Comparison of ENCODE assay signal across 33 mouse cellular contexts in genomic region chr4:42922461-42922860, GRCm38 (mm10). TPM values are rescaled to one million over a fixed set of nuclear protein-coding genes. Genes with fewer than 3 reads are reported as not detected.
DNase-seq lines count a peak whose midpoint lies in the region; ATAC-seq and TF ChIP-seq lines count a peak whose summit lies in the region.
"Had no signal": no experiment of that assay in that cellular context is flagged by ENCODE, and none has a peak within 500 bp of the region (broad histone marks: within the 10 kb centered on the region; RNA-seq: fewer than 3 reads in every experiment).

No protein-coding gene starts in this region.

- intact Hi-C loops in heart, adult 2 months (cut with DNase I), result no loop called here

- no peak for TF ChIP-seq POLR2A in heart, adult 2 months (IDR thresholded peaks at IDR 0.05; ENCODE audit: insufficient read depth, low read depth, low read length)

- no peak overlapping the region for H3K4me2 ChIP-seq in intestine, embryonic 14.5 days (ENCODE audit: low read length)
- H3K4me2 ChIP-seq in intestine, embryonic 16.5 days (ENCODE audit: low read depth, low read length), result no peak overlapping the region
- 0 out of 2 replicates have a peak overlapping the region, but pooled peaks have one; percentile 25 for H3K4me2 ChIP-seq in neural tube, embryonic 13.5 days
- peak overlapping the region; percentile 32 for H3K4me2 ChIP-seq in neural tube, embryonic 15.5 days
- H3K4me2 ChIP-seq: embryonic facial prominence, embryonic 13.5 days; forebrain, embryonic 15.5 days; heart, embryonic 12.5 days; liver, embryonic 12.5 days; neural tube, embryonic 12.5 days had no signal

- no peaks in the 10 kb centered on the region for H3K79me2 ChIP-seq in heart, adult 2 months (replicated peaks; ENCODE audit: control insufficient read depth, insufficient read depth, low read length)

- WGBS in heart, embryonic 10.5 days, result 84% methylated on average over 8 of the region's 8 CpGs
- WGBS in heart, adult 2 months, result 84% methylated on average over 8 of the region's 8 CpGs
- 72% methylated on average over 8 of the region's 8 CpGs for WGBS in intestine, embryonic 14.5 days
- WGBS in intestine, embryonic 16.5 days, result 76% methylated on average over 8 of the region's 8 CpGs
- 81% methylated on average over 8 of the region's 8 CpGs for WGBS in neural tube, embryonic 13.5 days
- 83% methylated on average over 8 of the region's 8 CpGs for whole genome bisulfite sequencing in neural tube, embryonic 15.5 days

- H3K4me1 ChIP-seq in heart, embryonic 10.5 days, result peaks cover 5% of the 10 kb centered on the region
- H3K4me1 ChIP-seq in heart, adult 2 months (ENCODE audit: control insufficient read depth, insufficient read depth, low read length), result no peaks in the 10 kb centered on the region
- H3K4me1 ChIP-seq in intestine, embryonic 14.5 days (replicated peaks; ENCODE audit: control insufficient read depth, insufficient read depth, low read length), result peaks cover 2% of the 10 kb centered on the region; the same call in 1 of the 2 replicates
- no peaks in the 10 kb centered on the region for H3K4me1 ChIP-seq in intestine, embryonic 16.5 days (ENCODE audit: control insufficient read depth, insufficient read depth, low read length)
- peaks cover 27% of the 10 kb centered on the region for H3K4me1 ChIP-seq in neural tube, embryonic 13.5 days (replicated peaks)
- peaks cover 38% of the 10 kb centered on the region for H3K4me1 ChIP-seq in neural tube, embryonic 15.5 days
- H3K4me1 ChIP-seq: forebrain, embryonic 15.5 days had no signal

- H3K9me3 ChIP-seq in heart, embryonic 10.5 days, result no peaks in the 10 kb centered on the region
- H3K9me3 ChIP-seq in intestine, embryonic 14.5 days (ENCODE audit: control insufficient read depth, low read length), result no peaks in the 10 kb centered on the region
- H3K9me3 ChIP-seq in intestine, embryonic 16.5 days (ENCODE audit: control insufficient read depth, low read length), result no peaks in the 10 kb centered on the region
- no peaks in the 10 kb centered on the region for H3K9me3 ChIP-seq in neural tube, embryonic 13.5 days
- H3K9me3 ChIP-seq in neural tube, embryonic 15.5 days (replicated peaks), result no peaks in the 10 kb centered on the region
- H3K9me3 ChIP-seq: embryonic facial prominence, embryonic 13.5 days; forebrain, embryonic 10.5 days; forebrain, embryonic 15.5 days; heart, embryonic 12.5 days; liver, embryonic 12.5 days; megakaryocyte, embryonic 14.5 days; neural tube, embryonic 12.5 days had no signal

- H3K27ac ChIP-seq in heart, embryonic 10.5 days, result no peak overlapping the region
- no peak overlapping the region for H3K27ac ChIP-seq in heart, adult 2 months
- H3K27ac ChIP-seq in intestine, embryonic 14.5 days (ENCODE audit: low read depth), result no peak overlapping the region
- no peak overlapping the region for H3K27ac ChIP-seq in intestine, embryonic 16.5 days (ENCODE audit: low read length)
- H3K27ac ChIP-seq in neural tube, embryonic 13.5 days (replicated peaks), result no peak overlapping the region; the same call in 1 of the 2 replicates
- peak overlapping the region; percentile 64 for H3K27ac ChIP-seq in neural tube, embryonic 15.5 days (replicated peaks)
- H3K27ac ChIP-seq: embryonic facial prominence, embryonic 13.5 days; forebrain, embryonic 10.5 days; forebrain, embryonic 15.5 days; hindbrain, postnatal 0 days; liver, embryonic 12.5 days; neural tube, embryonic 12.5 days had no signal

- H3K9ac ChIP-seq in heart, adult 2 months (ENCODE audit: low read depth, low read length), result no peak overlapping the region
- H3K9ac ChIP-seq in intestine, embryonic 14.5 days (ENCODE audit: low read length), result no peak overlapping the region
- H3K9ac ChIP-seq in intestine, embryonic 16.5 days (ENCODE audit: low read depth, low read length), result no peak overlapping the region
- no peak overlapping the region for H3K9ac ChIP-seq in neural tube, embryonic 13.5 days
- no peak overlapping the region for H3K9ac ChIP-seq in neural tube, embryonic 15.5 days (replicated peaks)
- H3K9ac ChIP-seq: embryonic facial prominence, embryonic 13.5 days; forebrain, embryonic 15.5 days; heart, embryonic 12.5 days; liver, embryonic 12.5 days; liver, postnatal 0 days; neural tube, embryonic 12.5 days had no signal

- H3K36me3 ChIP-seq in heart, embryonic 10.5 days, result no peaks in the 10 kb centered on the region
- no peaks in the 10 kb centered on the region for H3K36me3 ChIP-seq in heart, adult 2 months (ENCODE audit: control insufficient read depth, insufficient read depth, low read length)
- no peaks in the 10 kb centered on the region for H3K36me3 ChIP-seq in intestine, embryonic 14.5 days (ENCODE audit: control insufficient read depth, insufficient read depth, low read length)
- no peaks in the 10 kb centered on the region for H3K36me3 ChIP-seq in intestine, embryonic 16.5 days (ENCODE audit: control insufficient read depth, insufficient read depth, low read length)
- no peaks in the 10 kb centered on the region for H3K36me3 ChIP-seq in neural tube, embryonic 13.5 days
- H3K36me3 ChIP-seq in neural tube, embryonic 15.5 days, result no peaks in the 10 kb centered on the region
- H3K36me3 ChIP-seq: embryonic facial prominence, embryonic 13.5 days; forebrain, embryonic 10.5 days; forebrain, embryonic 15.5 days; heart, embryonic 12.5 days; liver, embryonic 12.5 days; neural tube, embryonic 12.5 days had no signal

- TF ChIP-seq CTCF in heart, adult 2 months (IDR thresholded peaks at IDR 0.05), result no peak

- TF ChIP-seq EP300 in heart, adult 2 months (IDR thresholded peaks at IDR 0.05; ENCODE audit: insufficient read depth, low read depth, low read length), result no peak

- DNase-seq in heart, embryonic 10.5 days (ENCODE audit: low spot score), result peak; percentile 69
- no peak for DNase-seq in heart, adult 2 months
- peak; percentile 27 for DNase-seq in intestine, embryonic 14.5 days (ENCODE audit: low spot score)
- no peak for DNase-seq in neural tube, embryonic 10.5 days (ENCODE audit: extremely low spot score, low spot score)
- DNase-seq in spleen, adult 12 weeks (ENCODE audit: low spot score), result no peak
- DNase-seq: adrenal gland, postnatal 25 days; cerebellum, adult 11-12 months; cerebellum, adult 9-11 months; gastrocnemius, postnatal 14 days; kidney, adult 9 months; kidney, postnatal 10 days; left cerebral cortex, postnatal 4 days; liver, postnatal 0 days; lung, postnatal 4 days had no signal

- no peak for ATAC-seq in intestine, embryonic 14.5 days (replicated peaks; ENCODE audit: low FRiP score, low TSS enrichment, low read depth)
- no peak for ATAC-seq in intestine, embryonic 16.5 days
- ATAC-seq in neural tube, embryonic 13.5 days (ENCODE audit: low read depth), result no peak
- ATAC-seq in neural tube, embryonic 15.5 days (ENCODE audit: low FRiP score), result no peak; the same call in 1 of the 2 replicates
- ATAC-seq: CD4-positive, CD25-positive, alpha-beta regulatory T cell, adult 4 months; forebrain, embryonic 15.5 days; intestine, postnatal 0 days; liver, embryonic 12.5 days; liver, postnatal 0 days had no signal

- H3K27me3 ChIP-seq in heart, embryonic 10.5 days (ENCODE audit: insufficient read depth, poor library complexity, severe bottlenecking), result peaks cover 70% of the 10 kb centered on the region
- no peaks in the 10 kb centered on the region; the same call in 1 of the 2 replicates for H3K27me3 ChIP-seq in heart, adult 2 months (ENCODE audit: control insufficient read depth, insufficient read depth, low read length)
- peaks cover 17% of the 10 kb centered on the region for H3K27me3 ChIP-seq in intestine, embryonic 14.5 days (replicated peaks; ENCODE audit: control insufficient read depth, insufficient read depth, low read length)
- H3K27me3 ChIP-seq in intestine, embryonic 16.5 days (replicated peaks; ENCODE audit: control insufficient read depth, insufficient read depth, low read length), result peaks cover 15% of the 10 kb centered on the region
- H3K27me3 ChIP-seq in neural tube, embryonic 13.5 days, result peaks cover 19% of the 10 kb centered on the region
- no peaks in the 10 kb centered on the region for H3K27me3 ChIP-seq in neural tube, embryonic 15.5 days (replicated peaks)
- H3K27me3 ChIP-seq: forebrain, embryonic 15.5 days had no signal

- H3K4me3 ChIP-seq in heart, embryonic 10.5 days, result no peak overlapping the region
- no peak overlapping the region for H3K4me3 ChIP-seq in heart, adult 2 months
- no peak overlapping the region for H3K4me3 ChIP-seq in intestine, embryonic 14.5 days (ENCODE audit: low read depth, low read length)
- H3K4me3 ChIP-seq in intestine, embryonic 16.5 days (ENCODE audit: low read length), result no peak overlapping the region
- no peak overlapping the region for H3K4me3 ChIP-seq in neural tube, embryonic 13.5 days
- H3K4me3 ChIP-seq in neural tube, embryonic 15.5 days (replicated peaks), result peak overlapping the region; percentile 10; the same call in 1 of the 2 replicates
- H3K4me3 ChIP-seq: embryonic facial prominence, embryonic 13.5 days; forebrain, embryonic 10.5 days; forebrain, embryonic 15.5 days; heart, embryonic 12.5 days; liver, embryonic 12.5 days; megakaryocyte, embryonic 14.5 days; neural tube, embryonic 12.5 days had no signal

RNA-seq across cellular contexts. Expression of gene Phf24, which starts 6.0 kb away (rescaled TPM):
- 1.5 and 2.8 TPM in 2 replicates for polyA plus RNA-seq in heart, embryonic 10.5 days (2016; fragmentation: Nextera tagmentation; extraction: Ambion mirVana)
- total RNA-seq in heart, adult 2 months (2021), result 1 to 10 TPM; 5.0 to 5.8 TPM
- polyA plus RNA-seq in heart, adult 2 months (2012; rRNA removed), result 4.8 and 7.8 TPM in 2 replicates
- polyA plus RNA-seq in intestine, embryonic 14.5 days (2014; fragmentation: Nextera tagmentation; extraction: Ambion mirVana), result 1.6 and 1.9 TPM in 2 replicates
- polyA plus RNA-seq in intestine, embryonic 16.5 days (2015; fragmentation: Nextera tagmentation; extraction: Ambion mirVana), result 0.73 and 0.83 TPM in 2 replicates
- 20.1 and 27.6 TPM in 2 replicates for polyA plus RNA-seq in neural tube, embryonic 13.5 days (2015; fragmentation: Nextera tagmentation; extraction: Ambion mirVana)
- polyA plus RNA-seq in neural tube, embryonic 15.5 days (2015; fragmentation: Nextera tagmentation; extraction: Ambion mirVana), result 40.2 and 46.1 TPM in 2 replicates

RNA-seq across cellular contexts. Expression of gene Dnajb5, which starts 27.2 kb away (rescaled TPM):
- polyA plus RNA-seq in heart, embryonic 10.5 days (2016; fragmentation: Nextera tagmentation; extraction: Ambion mirVana), result 11.4 and 12.3 TPM in 2 replicates
- total RNA-seq in heart, adult 2 months (2021), result 100 to 1,000 TPM in 1 of 2 experiments, 10 to 100 TPM in 1; 88.5 to 103 TPM
- polyA plus RNA-seq in heart, adult 2 months (2012; rRNA removed), result 45.6 and 51.1 TPM in 2 replicates
- polyA plus RNA-seq in intestine, embryonic 14.5 days (2014; fragmentation: Nextera tagmentation; extraction: Ambion mirVana), result 7.3 and 7.4 TPM in 2 replicates
- polyA plus RNA-seq in intestine, embryonic 16.5 days (2015; fragmentation: Nextera tagmentation; extraction: Ambion mirVana), result 7.2 and 8.4 TPM in 2 replicates
- polyA plus RNA-seq in neural tube, embryonic 13.5 days (2015; fragmentation: Nextera tagmentation; extraction: Ambion mirVana), result 50.1 and 50.5 TPM in 2 replicates
- polyA plus RNA-seq in neural tube, embryonic 15.5 days (2015; fragmentation: Nextera tagmentation; extraction: Ambion mirVana), result 44.3 and 48.7 TPM in 2 replicates

RNA-seq across cellular contexts. Expression of gene 1700022I11Rik, which starts 46.9 kb away (rescaled TPM):
- polyA plus RNA-seq in heart, embryonic 10.5 days (2016; fragmentation: Nextera tagmentation; extraction: Ambion mirVana), result 0.25 and 0.70 TPM in 2 replicates
- total RNA-seq in heart, adult 2 months (2021), result not detected
- polyA plus RNA-seq in heart, adult 2 months (2012; rRNA removed), result not detected in 2 replicates
- polyA plus RNA-seq in intestine, embryonic 14.5 days (2014; fragmentation: Nextera tagmentation; extraction: Ambion mirVana), result 0.44 and 0.97 TPM in 2 replicates
- polyA plus RNA-seq in intestine, embryonic 16.5 days (2015; fragmentation: Nextera tagmentation; extraction: Ambion mirVana), result 0.22 TPM in 1 of 2 replicates, not detected in the other
- 0.57 and 1.3 TPM in 2 replicates for polyA plus RNA-seq in neural tube, embryonic 13.5 days (2015; fragmentation: Nextera tagmentation; extraction: Ambion mirVana)
- 0.31 and 0.50 TPM in 2 replicates for polyA plus RNA-seq in neural tube, embryonic 15.5 days (2015; fragmentation: Nextera tagmentation; extraction: Ambion mirVana)
- total RNA-seq: adrenal gland, postnatal 25 days; gastrocnemius, postnatal 14 days; hindbrain, postnatal 0 days; layer of hippocampus, postnatal 14 days; left cerebral cortex, adult 8-10 months; left cerebral cortex, postnatal 4 days had no signal
- polyA plus RNA-seq: liver, postnatal 0 days; spleen, adult 2 months had no signal

RNA-seq across cellular contexts. Expression of gene Fam205c, which starts 48.4 kb away (rescaled TPM):
- polyA plus RNA-seq in heart, embryonic 10.5 days (2016; fragmentation: Nextera tagmentation; extraction: Ambion mirVana), result 0.16 and 0.24 TPM in 2 replicates
- 1 to 10 TPM; 8.3 to 9.8 TPM for total RNA-seq in heart, adult 2 months (2021)
- polyA plus RNA-seq in heart, adult 2 months (2012; rRNA removed), result 0.14 and 0.20 TPM in 2 replicates
- polyA plus RNA-seq in intestine, embryonic 14.5 days (2014; fragmentation: Nextera tagmentation; extraction: Ambion mirVana), result 0.43 and 0.81 TPM in 2 replicates
- 0.18 and 0.37 TPM in 2 replicates for polyA plus RNA-seq in intestine, embryonic 16.5 days (2015; fragmentation: Nextera tagmentation; extraction: Ambion mirVana)
- polyA plus RNA-seq in neural tube, embryonic 13.5 days (2015; fragmentation: Nextera tagmentation; extraction: Ambion mirVana), result 1.5 and 3.0 TPM in 2 replicates
- 1.4 and 2.6 TPM in 2 replicates for polyA plus RNA-seq in neural tube, embryonic 15.5 days (2015; fragmentation: Nextera tagmentation; extraction: Ambion mirVana)
- total RNA-seq: adrenal gland, postnatal 25 days; granulocyte monocyte progenitor cell, adult 5-6 weeks; hindbrain, postnatal 0 days had no signal
- polyA plus RNA-seq: CD4-positive, CD25-positive, alpha-beta regulatory T cell, adult 4 months; limb, embryonic 14.5 days; lung, embryonic 16.5 days; spleen, adult 2 months had no signal

Comparison
In these comparisons a context has a peak if more than half of its experiments do, and no peak if none do; other contexts are left out.
1. DNase-seq: peak in heart, embryonic 10.5 days (single experiment) and intestine, embryonic 14.5 days (single experiment); none in heart, adult 2 months (0 of 2), neural tube, embryonic 10.5 days (single experiment) and spleen, adult 12 weeks (single experiment).
2. H3K4me2 ChIP-seq: peak in neural tube, embryonic 13.5 days (single experiment) and neural tube, embryonic 15.5 days (single experiment); none in intestine, embryonic 14.5 days (single experiment) and intestine, embryonic 16.5 days (single experiment).